Mouse (Mus musculus): ENCODE measurements around the gene Hba-a1. TPM values are rescaled to one million over a fixed set of nuclear protein-coding genes. Genes with fewer than 3 reads are reported as not detected.

Gene Hba-a1
- polyA plus RNA-seq, 1 experiment from 2014 or later: 2,517 TPM

GRCm38 (mm10) chr11:32241391-32241790 is 41.9 kb upstream of the Hba-a1 start:
- Histone ChIP-seq H3K4me3 (replicated peaks; ENCODE audit: low read length) (no peak overlapping the region), H3K4me2 (replicated peaks) (no peak overlapping the region), H3K9me3 (ENCODE audit: control insufficient read depth, low read length) (no peaks in the 10 kb centered on the region), H3K27ac (no peak overlapping the region), H3K9ac (no peak overlapping the region), H3K27me3 (ENCODE audit: control insufficient read depth, insufficient read depth, low read length) (no peaks in the 10 kb centered on the region), H3K36me3 (replicated peaks; ENCODE audit: control insufficient read depth, insufficient read depth) (peaks cover 48% of the 10 kb centered on the region), H3K4me1 (replicated peaks; ENCODE audit: control insufficient read depth, insufficient read depth, low read length) (0 out of 2 replicates have a peak, but pooled peaks cover 5% of the 10 kb centered on the region)
- no peak for DNase-seq (ENCODE audit: low spot score)
- ATAC-seq (ENCODE audit: low FRiP score): no peak

GRCm38 (mm10) chr11:32242209-32242608 is 41.1 kb upstream of the Hba-a1 start:
- 83% methylated on average over 3 of the region's 3 CpGs for WGBS
- Histone ChIP-seq H3K4me2 (replicated peaks) (no peak overlapping the region), H3K27me3 (ENCODE audit: control insufficient read depth, insufficient read depth, low read length) (no peaks in the 10 kb centered on the region), H3K4me1 (replicated peaks; ENCODE audit: control insufficient read depth, insufficient read depth, low read length) (no peaks in the 10 kb centered on the region), H3K4me3 (replicated peaks; ENCODE audit: low read length) (no peak overlapping the region), H3K9ac (no peak overlapping the region), H3K9me3 (ENCODE audit: control insufficient read depth, low read length) (no peaks in the 10 kb centered on the region), H3K27ac (no peak overlapping the region), H3K36me3 (replicated peaks; ENCODE audit: control insufficient read depth, insufficient read depth) (peaks cover 56% of the 10 kb centered on the region)
- ATAC-seq (ENCODE audit: low FRiP score) (no peak), DNase-seq (ENCODE audit: low spot score) (no peak)

GRCm38 (mm10) chr11:32243205-32243955 is 39.9 kb upstream of the Hba-a1 start:
- Histone ChIP-seq H3K4me1 (replicated peaks; ENCODE audit: control insufficient read depth, insufficient read depth, low read length) (no peaks in the 10 kb centered on the region), H3K27me3 (ENCODE audit: control insufficient read depth, insufficient read depth, low read length) (no peaks in the 10 kb centered on the region), H3K36me3 (replicated peaks; ENCODE audit: control insufficient read depth, insufficient read depth) (peaks cover 68% of the 10 kb centered on the region), H3K9ac (no peak overlapping the region), H3K4me3 (replicated peaks; ENCODE audit: low read length) (no peak overlapping the region), H3K9me3 (ENCODE audit: control insufficient read depth, low read length) (no peaks in the 10 kb centered on the region), H3K4me2 (replicated peaks) (no peak overlapping the region), H3K27ac (no peak overlapping the region)
- ATAC-seq (ENCODE audit: low FRiP score): no peak
- WGBS: 75% methylated on average over 7 of the region's 7 CpGs
- DNase-seq (ENCODE audit: low spot score): no peak

DNA sequence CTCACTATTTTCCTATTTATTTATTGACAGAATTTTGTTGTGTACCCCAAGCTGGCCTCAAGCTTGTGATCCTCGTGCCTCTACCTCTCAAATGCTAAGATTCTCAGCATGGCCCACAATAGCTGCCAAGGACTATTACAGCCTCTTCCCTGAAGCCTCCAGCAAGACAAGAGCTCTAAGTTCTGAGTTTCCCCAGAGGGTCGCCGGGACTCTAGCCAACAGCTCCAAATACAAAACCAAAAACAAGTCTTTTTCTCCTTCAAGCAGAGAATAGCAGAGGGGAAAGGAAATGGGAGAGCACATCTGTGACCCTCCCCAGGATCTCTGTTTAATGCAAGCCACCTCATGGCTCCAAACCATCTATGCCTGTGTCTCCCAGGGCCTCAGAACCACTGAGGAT is 39.2 kb upstream of the Hba-a1 start:
- ATAC-seq (ENCODE audit: low FRiP score) (no peak), DNase-seq (ENCODE audit: low spot score) (no peak)
- H3K9ac ChIP-seq: no peak overlapping the region
- 83% methylated on average over 3 of the region's 3 CpGs for WGBS
- H3K4me3 ChIP-seq (replicated peaks; ENCODE audit: low read length): no peak overlapping the region
- no peak overlapping the region for H3K4me2 ChIP-seq (replicated peaks)
- no peaks in the 10 kb centered on the region for H3K4me1 ChIP-seq (replicated peaks; ENCODE audit: control insufficient read depth, insufficient read depth, low read length)
- H3K36me3 ChIP-seq (replicated peaks; ENCODE audit: control insufficient read depth, insufficient read depth): peaks cover 69% of the 10 kb centered on the region
- no peaks in the 10 kb centered on the region for H3K9me3 ChIP-seq (ENCODE audit: control insufficient read depth, low read length)
- no peak overlapping the region for H3K27ac ChIP-seq
- no peaks in the 10 kb centered on the region for H3K27me3 ChIP-seq (ENCODE audit: control insufficient read depth, insufficient read depth, low read length)

DNA sequence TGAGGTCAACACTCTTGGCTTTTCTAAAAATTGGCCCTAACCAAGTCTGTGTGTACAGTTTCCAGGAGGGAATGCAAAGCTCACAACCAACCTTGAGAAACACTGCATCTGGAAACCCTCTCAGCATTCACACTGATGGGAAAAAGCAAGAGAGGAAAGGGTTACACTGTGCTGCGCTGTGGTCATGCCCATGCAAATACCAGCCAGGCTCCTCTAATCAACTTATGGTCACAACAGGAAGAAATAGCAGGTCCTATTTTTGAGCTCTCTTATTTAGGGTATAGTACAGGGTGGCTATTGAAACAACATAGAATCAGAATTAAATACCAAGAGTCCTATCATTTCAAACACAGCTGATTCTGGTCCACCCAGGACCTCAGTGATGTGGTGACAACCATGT is 38.7 kb upstream of the Hba-a1 start:
- 97% methylated on average over 1 of the region's 1 CpGs for WGBS
- Histone ChIP-seq H3K27me3 (ENCODE audit: control insufficient read depth, insufficient read depth, low read length) (no peaks in the 10 kb centered on the region), H3K4me1 (replicated peaks; ENCODE audit: control insufficient read depth, insufficient read depth, low read length) (no peaks in the 10 kb centered on the region), H3K4me3 (replicated peaks; ENCODE audit: low read length) (no peak overlapping the region), H3K36me3 (replicated peaks; ENCODE audit: control insufficient read depth, insufficient read depth) (peaks cover 68% of the 10 kb centered on the region), H3K27ac (no peak overlapping the region), H3K9me3 (ENCODE audit: control insufficient read depth, low read length) (no peaks in the 10 kb centered on the region), H3K9ac (no peak overlapping the region), H3K4me2 (replicated peaks) (no peak overlapping the region)
- no peak for DNase-seq (ENCODE audit: low spot score)
- no peak for ATAC-seq (ENCODE audit: low FRiP score)

- Histone ChIP-seq H3K9me3 (ENCODE audit: control insufficient read depth, low read length) (no peaks in the 10 kb centered on the region), H3K27me3 (ENCODE audit: control insufficient read depth, insufficient read depth, low read length) (no peaks in the 10 kb centered on the region), H3K36me3 (replicated peaks; ENCODE audit: control insufficient read depth, insufficient read depth) (peaks cover 66% of the 10 kb centered on the region), H3K27ac (no peak overlapping the region), H3K9ac (no peak overlapping the region), H3K4me2 (replicated peaks) (no peak overlapping the region), H3K4me3 (replicated peaks; ENCODE audit: low read length) (no peak overlapping the region), H3K4me1 (replicated peaks; ENCODE audit: control insufficient read depth, insufficient read depth, low read length) (no peaks in the 10 kb centered on the region)
- no peak for ATAC-seq (ENCODE audit: low FRiP score)
- no peak for DNase-seq (ENCODE audit: low spot score)
- 96% methylated on average over 6 of the region's 6 CpGs for WGBS
Observed at GRCm38 (mm10) chr11:32245614-32246013, 37.7 kb upstream of the Hba-a1 start.

GRCm38 (mm10) chr11:32247068-32247467 is 36.2 kb upstream of the Hba-a1 start:
- Histone ChIP-seq H3K27ac (no peak overlapping the region), H3K36me3 (replicated peaks; ENCODE audit: control insufficient read depth, insufficient read depth) (peaks cover 66% of the 10 kb centered on the region), H3K27me3 (ENCODE audit: control insufficient read depth, insufficient read depth, low read length) (no peaks in the 10 kb centered on the region), H3K9ac (no peak overlapping the region), H3K4me3 (replicated peaks; ENCODE audit: low read length) (no peak overlapping the region), H3K9me3 (ENCODE audit: control insufficient read depth, low read length) (no peaks in the 10 kb centered on the region), H3K4me2 (replicated peaks) (no peak overlapping the region), H3K4me1 (replicated peaks; ENCODE audit: control insufficient read depth, insufficient read depth, low read length) (no peaks in the 10 kb centered on the region)
- ATAC-seq (ENCODE audit: low FRiP score) (no peak), DNase-seq (ENCODE audit: low spot score) (no peak)

- Histone ChIP-seq H3K4me1 (replicated peaks; ENCODE audit: control insufficient read depth, insufficient read depth, low read length) (no peaks in the 10 kb centered on the region), H3K9me3 (ENCODE audit: control insufficient read depth, low read length) (no peaks in the 10 kb centered on the region), H3K36me3 (replicated peaks; ENCODE audit: control insufficient read depth, insufficient read depth) (peaks cover 78% of the 10 kb centered on the region), H3K27ac (no peak overlapping the region), H3K4me3 (replicated peaks; ENCODE audit: low read length) (no peak overlapping the region), H3K9ac (no peak overlapping the region), H3K4me2 (replicated peaks) (no peak overlapping the region), H3K27me3 (ENCODE audit: control insufficient read depth, insufficient read depth, low read length) (no peaks in the 10 kb centered on the region)
- ATAC-seq (ENCODE audit: low FRiP score): no peak
- WGBS: 84% methylated on average over 3 of the region's 3 CpGs
- DNase-seq (ENCODE audit: low spot score): no peak
Observed at GRCm38 (mm10) chr11:32248350-32248749, 35.0 kb upstream of the Hba-a1 start.

DNA sequence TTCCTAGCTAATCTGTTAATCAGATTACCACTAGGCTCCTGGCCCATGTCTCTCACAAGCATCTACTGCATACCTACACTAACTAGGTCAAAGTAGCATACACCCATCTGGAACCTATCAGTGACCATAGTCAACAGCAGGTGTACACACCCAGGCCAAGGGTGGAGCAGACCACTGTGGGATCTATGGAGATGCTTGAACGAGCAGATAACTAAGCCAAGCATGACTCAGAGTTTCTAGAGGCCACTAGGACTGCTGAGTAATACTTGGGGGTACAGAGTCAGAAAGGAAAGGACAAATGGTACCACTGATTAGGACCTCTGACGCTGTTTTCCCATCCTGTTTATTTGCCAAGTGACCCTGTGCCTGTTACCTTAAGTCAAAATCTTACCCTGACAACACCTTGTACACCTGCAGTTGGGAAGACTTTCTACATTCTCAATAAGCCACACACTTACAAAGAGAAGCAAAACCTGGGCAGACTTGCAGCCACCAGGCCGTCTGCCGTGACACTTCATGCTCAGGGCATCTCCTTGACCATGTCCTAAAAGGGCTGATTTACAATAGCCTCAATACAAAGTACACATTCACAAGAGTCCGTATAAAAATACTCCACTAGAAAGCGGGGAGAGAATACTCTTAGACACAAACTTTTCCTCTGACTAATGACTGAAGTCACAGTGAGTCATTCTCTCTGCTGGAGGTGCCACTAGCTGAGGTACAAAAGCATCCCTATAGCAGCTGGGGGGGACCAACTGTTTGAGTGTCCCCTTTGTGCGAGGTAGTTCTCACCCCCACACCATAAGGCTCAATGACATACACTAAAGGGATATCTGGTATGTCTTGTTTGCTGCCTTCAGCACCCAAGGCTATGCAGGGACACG is 32.2 kb upstream of the Hba-a1 start:
- Histone ChIP-seq H3K4me2 (replicated peaks) (no peak overlapping the region), H3K9ac (no peak overlapping the region), H3K27me3 (ENCODE audit: control insufficient read depth, insufficient read depth, low read length) (no peaks in the 10 kb centered on the region), H3K4me3 (replicated peaks; ENCODE audit: low read length) (no peak overlapping the region), H3K4me1 (replicated peaks; ENCODE audit: control insufficient read depth, insufficient read depth, low read length) (no peaks in the 10 kb centered on the region), H3K36me3 (replicated peaks; ENCODE audit: control insufficient read depth, insufficient read depth) (peaks cover 77% of the 10 kb centered on the region), H3K9me3 (ENCODE audit: control insufficient read depth, low read length) (no peaks in the 10 kb centered on the region), H3K27ac (no peak overlapping the region)
- no peak for DNase-seq (ENCODE audit: low spot score)
- WGBS: 90% methylated on average over 8 of the region's 8 CpGs
- ATAC-seq (ENCODE audit: low FRiP score): no peak

Data from hindbrain, embryonic 14.5 days (tissue).